Comparison of ENCODE assay signal across 1 mouse cellular context in genomic region chr16:30503958-30504357, GRCm38 (mm10).
A peak's percentile ranks its signal among the peaks of the same experiment; 100 is the strongest.
TF ChIP-seq lines count a peak whose summit lies in the region.

No protein-coding gene starts in this region.

TF ChIP-seq in CH12.LX, 34 proteins besides CTCF, POLR2A, EP300 and RAD21 (continued from another document):
- TF ChIP-seq MEF2A (IDR thresholded peaks at IDR 0.05; ENCODE audit: borderline replicate concordance, low read depth, low read length) = peak; percentile 21; the same call in 1 of the 2 replicates
- TF ChIP-seq GABPA (IDR thresholded peaks at IDR 0.05; ENCODE audit: insufficient replicate concordance, low read depth, low read length) = no peak
- 0 out of 2 replicates have a peak, but pooled peaks have one; percentile 7 for TF ChIP-seq BHLHE40 (IDR thresholded peaks at IDR 0.05; ENCODE audit: low read depth, low read length)
- TF ChIP-seq NRF1 (IDR thresholded peaks at IDR 0.05; ENCODE audit: low read depth, low read length) = peak; percentile 31; the same call in 1 of the 2 replicates
